Mouse (Mus musculus): ENCODE data around the gene Spn.

GRCm38 (mm10) chr7:127133125-127133524, 4.5 kb downstream of the Spn start:
- no peak for TF ChIP-seq EP300 (IDR thresholded peaks at IDR 0.05; ENCODE audit: insufficient read depth, low read depth, low read length)
- TF ChIP-seq CTCF (IDR thresholded peaks at IDR 0.05), result no peak
- no peak for TF ChIP-seq POLR2A (IDR thresholded peaks at IDR 0.05; ENCODE audit: insufficient read depth, low read depth, low read length)

Measured in heart, adult 2 months (tissue).